Comparison of ENCODE assay signal across 9 mouse cellular contexts in the genomic region with DNA sequence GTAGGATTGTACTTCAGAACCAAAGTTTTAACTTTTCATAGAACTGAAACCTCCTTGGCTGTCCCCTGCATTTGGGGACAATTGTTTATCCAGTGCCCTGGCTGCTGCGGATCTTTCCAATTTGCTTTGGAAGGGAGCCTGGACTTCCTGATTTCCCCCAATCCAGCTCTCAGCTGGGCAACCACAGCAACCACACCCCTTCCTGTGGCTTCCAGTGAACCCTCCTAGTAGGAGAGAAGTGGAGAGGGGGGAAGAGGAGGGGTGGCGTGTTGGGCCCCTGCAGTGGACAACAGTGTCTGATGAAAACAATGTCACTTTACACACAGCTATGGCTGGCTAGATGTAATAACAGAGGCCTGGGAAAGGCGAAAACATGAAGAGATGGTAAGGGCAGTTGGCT.
DNase-seq lines count a peak whose midpoint lies in the region; ATAC-seq and TF ChIP-seq lines count a peak whose summit lies in the region.
"Had no signal": no experiment of that assay in that cellular context is flagged by ENCODE, and none has a peak within 500 bp of the region (broad histone marks: within the 10 kb centered on the region; RNA-seq: fewer than 3 reads in every experiment).

No protein-coding gene starts in this region.

- no peaks in the 10 kb centered on the region for H3K36me3 ChIP-seq in midbrain, embryonic 10.5 days
- H3K36me3 ChIP-seq in midbrain, embryonic 13.5 days = no peaks in the 10 kb centered on the region
- H3K36me3 ChIP-seq in liver, postnatal 0 days (replicated peaks; ENCODE audit: insufficient read depth, low read length) = no peaks in the 10 kb centered on the region
- no peaks in the 10 kb centered on the region for H3K36me3 ChIP-seq in stomach, embryonic 15.5 days

- no peak overlapping the region for H3K4me2 ChIP-seq in midbrain, embryonic 13.5 days (replicated peaks)
- no peak overlapping the region for H3K4me2 ChIP-seq in liver, postnatal 0 days (ENCODE audit: low read depth, low read length)
- peak overlapping the region; percentile 20; the same call in 1 of the 2 replicates for H3K4me2 ChIP-seq in stomach, embryonic 15.5 days

- no peak for DNase-seq in midbrain, embryonic 10.5 days (ENCODE audit: low spot score)
- peak; percentile 88 to 94 for DNase-seq in heart, adult 18-20 months
- peak; percentile 58 for DNase-seq in kidney, adult 11 months
- DNase-seq in liver, postnatal 0 days = peak; percentile 53
- no peak for DNase-seq in cerebellum, postnatal 14 days
- DNase-seq in layer of hippocampus, postnatal 14 days (ENCODE audit: low spot score in 2 of 2) = no peak

- peak; percentile 13; the same call in 1 of the 2 replicates for TF ChIP-seq EP300 in liver, postnatal 0 days (IDR thresholded peaks at IDR 0.05; ENCODE audit: low read depth)

- no peak overlapping the region for H3K9ac ChIP-seq in midbrain, embryonic 13.5 days (replicated peaks)
- H3K9ac ChIP-seq in liver, postnatal 0 days (replicated peaks) = 0 out of 2 replicates have a peak overlapping the region, but pooled peaks have one; percentile 26
- no peak overlapping the region for H3K9ac ChIP-seq in stomach, embryonic 15.5 days

- no peaks in the 10 kb centered on the region for H3K9me3 ChIP-seq in midbrain, embryonic 10.5 days (replicated peaks)
- H3K9me3 ChIP-seq in midbrain, embryonic 13.5 days = no peaks in the 10 kb centered on the region
- H3K9me3 ChIP-seq in liver, postnatal 0 days (ENCODE audit: low read length) = no peaks in the 10 kb centered on the region
- no peaks in the 10 kb centered on the region for H3K9me3 ChIP-seq in stomach, embryonic 15.5 days

- H3K4me1 ChIP-seq in midbrain, embryonic 10.5 days = peaks cover 16% of the 10 kb centered on the region
- peaks cover 20% of the 10 kb centered on the region for H3K4me1 ChIP-seq in midbrain, embryonic 13.5 days (replicated peaks)
- peaks cover 67% of the 10 kb centered on the region for H3K4me1 ChIP-seq in liver, postnatal 0 days (ENCODE audit: insufficient read depth)
- peaks cover 39% of the 10 kb centered on the region for H3K4me1 ChIP-seq in stomach, embryonic 15.5 days

- peak overlapping the region; percentile 72; the same call in 1 of the 2 replicates for H3K27ac ChIP-seq in midbrain, embryonic 10.5 days (replicated peaks)
- no peak overlapping the region for H3K27ac ChIP-seq in midbrain, embryonic 13.5 days
- peak overlapping the region; percentile 78 for H3K27ac ChIP-seq in liver, postnatal 0 days (ENCODE audit: low read depth)
- peak overlapping the region; percentile 86 for H3K27ac ChIP-seq in stomach, embryonic 15.5 days

- TF ChIP-seq CTCF in liver, postnatal 0 days (IDR thresholded peaks at IDR 0.05; ENCODE audit: low read depth) = no peak

- WGBS in midbrain, embryonic 10.5 days = 56% methylated on average over 3 of the region's 3 CpGs
- 55% methylated on average over 3 of the region's 3 CpGs for WGBS in midbrain, embryonic 13.5 days
- WGBS in liver, postnatal 0 days (ENCODE audit: insufficient replicate concordance) = 19% methylated on average over 3 of the region's 3 CpGs
- 20% methylated on average over 3 of the region's 3 CpGs for WGBS in stomach, embryonic 15.5 days

- H3K4me3 ChIP-seq in midbrain, embryonic 10.5 days = no peak overlapping the region
- no peak overlapping the region for H3K4me3 ChIP-seq in midbrain, embryonic 13.5 days (replicated peaks)
- no peak overlapping the region for H3K4me3 ChIP-seq in liver, postnatal 0 days (ENCODE audit: low read depth, low read length)
- H3K4me3 ChIP-seq in stomach, embryonic 15.5 days (replicated peaks) = no peak overlapping the region

- H3K27me3 ChIP-seq in midbrain, embryonic 10.5 days (ENCODE audit: low read depth, poor library complexity, severe bottlenecking) = no peaks in the 10 kb centered on the region
- no peaks in the 10 kb centered on the region for H3K27me3 ChIP-seq in midbrain, embryonic 13.5 days
- no peaks in the 10 kb centered on the region for H3K27me3 ChIP-seq in liver, postnatal 0 days (ENCODE audit: insufficient read depth, low read length)
- H3K27me3 ChIP-seq in stomach, embryonic 15.5 days (replicated peaks) = no peaks in the 10 kb centered on the region
- H3K27me3 ChIP-seq: Patski had no signal

- ATAC-seq in midbrain, embryonic 13.5 days = no peak
- peak; percentile 47 for ATAC-seq in liver, postnatal 0 days
- ATAC-seq in stomach, embryonic 15.5 days (ENCODE audit: insufficient read depth, low FRiP score, low read depth) = peak; percentile 32; the same call in 1 of the 2 replicates
- ATAC-seq: Patski had no signal

Comparison
In these comparisons a context has a peak if more than half of its experiments do, and no peak if none do; other contexts are left out.
1. DNase-seq: peak in heart, adult 18-20 months (2 of 2), kidney, adult 11 months (single experiment) and liver, postnatal 0 days (single experiment); none in midbrain, embryonic 10.5 days (single experiment), cerebellum, postnatal 14 days (0 of 2) and layer of hippocampus, postnatal 14 days (0 of 2).